Mouse (Mus musculus): ENCODE data around the gene Cib4. TPM values are rescaled to one million over a fixed set of nuclear protein-coding genes. Genes with fewer than 3 reads are reported as not detected.

Cib4 gene
- not detected for total RNA-seq (2023)

GRCm38 (mm10) chr5:30545698-30546097, at the start of gene Cib4:
Gene Cib4 (minus strand): TSS chr5:30545836.

GRCm38 (mm10) chr5:30587681-30588300, 42.2 kb upstream of the Cib4 start, which contains the start of gene Kcnk3:
Gene Kcnk3 (plus strand): TSS chr5:30588170.

GRCm38 (mm10) chr5:30465861-30466260, 79.8 kb downstream of the Cib4 start, which contains the start of gene 1700001C02Rik:
Gene 1700001C02Rik (plus strand): TSS chr5:30466047.

GRCm38 (mm10) chr5:30461821-30462220, 83.8 kb downstream of the Cib4 start, which contains the start of gene Otof:
Gene Otof (minus strand): TSS chr5:30461932.

Other genes with a start within 250 kb of the Cib4 start
- gene Otof, start 83.9 kb downstream of the Cib4 start, total RNA-seq (2023), result not detected
- not detected for gene 1700001C02Rik, start 79.8 kb downstream of the Cib4 start, total RNA-seq (2023)
- not detected for gene Kcnk3, start 42.3 kb upstream of the Cib4 start, total RNA-seq (2023)
- 41.8 TPM for gene Slc35f6, start 102.1 kb upstream of the Cib4 start, total RNA-seq (2023)
- gene Cenpa, start 120.9 kb upstream of the Cib4 start, total RNA-seq (2023), result 120 TPM
- gene Dpysl5, start 165.7 kb upstream of the Cib4 start, total RNA-seq (2023), result 0.35 TPM